Mouse (Mus musculus) liver, embryonic 16.5 days (tissue): ENCODE data around the gene Trappc5. TPM values are rescaled to one million over a fixed set of nuclear protein-coding genes. Genes with fewer than 3 reads are reported as not detected.

Experiments used
- ATAC-seq: fragments of 200-750 bp; cut with Nextera tagmentation; 2 replicates; pipeline ENCODE4 v1.8.0; 2017; ENCODE audit warnings: low read depth, mild to moderate bottlenecking, moderate number of reproducible peaks, moderate library complexity
- H3K27ac ChIP-seq: fragments of 300-500 bp; sonication (generic); 2 replicates; pipeline ENCODE4 v1.5.1; 2014; ENCODE audit warnings: mild to moderate bottlenecking, low read length
- H3K27me3 ChIP-seq: fragments of 300-500 bp; sonication (generic); 2 replicates; pipeline ENCODE4 v1.6.1; 2014; ENCODE audit warnings: low read depth, low read length, mixed read lengths; ENCODE audit not compliant: control insufficient read depth, insufficient read depth
- H3K36me3 ChIP-seq: fragments of 300-500 bp; sonication (generic); 2 replicates; pipeline ENCODE4 v1.6.1; 2014; ENCODE audit warnings: mild to moderate bottlenecking; ENCODE audit not compliant: control insufficient read depth, insufficient read depth
- H3K4me1 ChIP-seq: fragments of 300-500 bp; sonication (generic); 2 replicates; pipeline ENCODE4 v1.6.1; 2014; ENCODE audit warnings: low read depth, low read length, mixed read lengths; ENCODE audit not compliant: control insufficient read depth
- H3K4me2 ChIP-seq: fragments of 300-500 bp; sonication (generic); 2 replicates; pipeline ENCODE4 v1.6.1; 2014; ENCODE audit warnings: low read depth, low read length, mixed read lengths
- H3K4me3 ChIP-seq: fragments of 300-500 bp; sonication (generic); 2 replicates; pipeline ENCODE4 v1.5.1; 2014; ENCODE audit warnings: low read depth, mild to moderate bottlenecking, low read length
- H3K9ac ChIP-seq: fragments of 300-500 bp; sonication (generic); 2 replicates; pipeline ENCODE4 v1.6.1; 2014; ENCODE audit warnings: low read depth, low read length
- H3K9me3 ChIP-seq: fragments of 300-500 bp; sonication (generic); replicated peaks from 2 replicates; pipeline ENCODE4 v1.6.1; 2016; ENCODE audit warnings: low read length; ENCODE audit not compliant: control insufficient read depth
- WGBS: fragments of 180-500 bp; shearing (Covaris S2); extraction: QIAGEN DNeasy Blood & Tissue Kit; methylation state at CpG from one replicate; pipeline ENCODE4 v1.1.7; 2014; ENCODE audit not compliant: insufficient replicate concordance; 5-methylcytosine and 5-hydroxymethylcytosine counted together
- polyA plus RNA-seq: library from polyadenylated mRNA; unstranded; fragments of >200 nt; fragmentation: Nextera tagmentation; extraction: Ambion mirVana; gene quantifications from 2 replicates; pipeline ENCODE4 v1.2.1, GENCODE M21; 2015

Gene Trappc5
- polyA plus RNA-seq, 1 experiment from 2014 or later: 13.0 TPM

DNA sequence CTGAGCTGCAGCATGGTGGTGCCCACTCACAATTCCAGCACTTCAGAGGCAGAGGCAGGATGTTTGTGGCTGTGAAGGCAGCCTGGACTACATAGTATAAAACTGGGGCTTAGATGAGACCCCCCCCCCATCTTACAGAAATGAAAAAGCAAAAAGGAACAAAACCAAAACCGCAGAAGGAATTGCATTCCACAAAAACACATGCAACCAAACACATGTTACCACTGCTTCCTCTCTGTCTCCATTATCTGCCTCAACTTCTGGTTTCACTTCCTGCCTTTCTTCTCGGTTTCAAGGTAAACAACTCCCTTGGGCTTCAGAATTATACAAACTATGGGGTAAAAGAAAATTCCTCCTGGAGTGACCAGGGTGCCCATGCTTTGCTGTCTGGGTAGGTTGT is 35.5 kb downstream of the Trappc5 start:
- no peaks in the 10 kb centered on the region for H3K9me3 ChIP-seq
- peak; percentile 21; the same call in 1 of the 2 replicates for ATAC-seq
- H3K27ac ChIP-seq: no peak overlapping the region
- no peak overlapping the region for H3K4me2 ChIP-seq
- no peak overlapping the region for H3K9ac ChIP-seq
- H3K27me3 ChIP-seq: no peaks in the 10 kb centered on the region
- H3K4me3 ChIP-seq: no peak overlapping the region
- H3K4me1 ChIP-seq: no peaks in the 10 kb centered on the region
- 9% methylated on average over 2 of the region's 2 CpGs for WGBS
- H3K36me3 ChIP-seq: no peaks in the 10 kb centered on the region

DNA sequence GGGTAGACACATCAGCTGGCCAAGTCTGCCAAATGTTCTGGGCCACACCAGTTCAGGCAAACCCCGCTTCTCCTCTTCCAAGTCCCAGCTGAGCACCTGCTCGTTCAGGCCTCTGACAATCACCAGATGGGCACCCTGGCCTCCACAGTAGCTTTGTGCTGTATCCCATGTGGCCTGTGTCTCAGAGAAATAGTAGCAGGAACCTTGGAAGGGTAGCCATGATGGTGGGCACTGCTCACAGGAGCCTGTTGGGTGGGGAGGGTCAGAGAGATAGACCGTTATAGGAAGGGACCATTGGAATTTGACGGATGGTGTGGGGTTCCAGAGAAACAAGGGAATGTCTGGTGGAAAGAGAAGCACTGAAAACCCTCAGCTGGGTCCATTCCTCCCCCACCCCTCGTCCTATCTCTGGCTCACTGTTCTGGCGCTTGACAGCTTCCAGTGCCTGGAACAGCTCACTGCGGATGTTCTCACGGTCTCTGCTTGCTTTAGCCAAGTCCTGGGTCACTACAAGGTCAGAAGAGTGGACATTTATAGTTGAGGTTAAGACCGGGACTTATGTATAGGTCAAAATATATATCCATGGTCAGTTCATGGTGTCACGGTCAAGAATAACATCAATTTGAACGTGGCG is 41.3 kb downstream of the Trappc5 start:
- 0 out of 2 replicates have a peak, but pooled peaks have one; percentile 43 for ATAC-seq
- H3K4me3 ChIP-seq: no peak overlapping the region
- no peaks in the 10 kb centered on the region for H3K4me1 ChIP-seq
- 67% methylated on average over 12 of the region's 12 CpGs for WGBS
- H3K9me3 ChIP-seq: no peaks in the 10 kb centered on the region
- no peak overlapping the region for H3K27ac ChIP-seq
- no peak overlapping the region for H3K4me2 ChIP-seq
- no peak overlapping the region for H3K9ac ChIP-seq
- H3K36me3 ChIP-seq: no peaks in the 10 kb centered on the region
- H3K27me3 ChIP-seq: no peaks in the 10 kb centered on the region

DNA sequence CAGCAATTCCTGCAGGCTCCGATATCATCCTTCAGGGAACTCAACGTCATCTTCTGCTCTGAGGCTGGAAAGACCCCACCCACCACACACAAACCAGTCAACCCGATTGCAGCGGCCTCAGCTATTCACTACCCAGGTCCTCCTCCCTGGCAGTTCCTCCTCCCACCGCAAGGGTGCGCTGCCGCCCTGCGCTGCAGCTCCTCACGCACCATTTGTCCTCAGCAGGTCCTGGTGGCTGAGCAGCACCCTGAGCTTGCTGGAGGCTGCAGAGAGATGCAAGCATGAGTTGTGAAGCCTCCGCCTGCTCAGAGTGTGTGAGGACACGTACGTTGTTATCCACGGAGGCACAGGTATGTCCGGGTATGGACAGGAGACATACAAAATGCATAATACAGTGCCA is 42.5 kb downstream of the Trappc5 start:
- H3K27ac ChIP-seq: no peak overlapping the region
- ATAC-seq: peak; percentile 61
- no peaks in the 10 kb centered on the region for H3K36me3 ChIP-seq
- H3K9me3 ChIP-seq: no peaks in the 10 kb centered on the region
- H3K4me1 ChIP-seq: no peaks in the 10 kb centered on the region
- no peaks in the 10 kb centered on the region for H3K27me3 ChIP-seq
- H3K4me3 ChIP-seq: no peak overlapping the region
- no peak overlapping the region for H3K4me2 ChIP-seq
- no peak overlapping the region for H3K9ac ChIP-seq
- 13% methylated on average over 14 of the region's 14 CpGs for WGBS

DNA sequence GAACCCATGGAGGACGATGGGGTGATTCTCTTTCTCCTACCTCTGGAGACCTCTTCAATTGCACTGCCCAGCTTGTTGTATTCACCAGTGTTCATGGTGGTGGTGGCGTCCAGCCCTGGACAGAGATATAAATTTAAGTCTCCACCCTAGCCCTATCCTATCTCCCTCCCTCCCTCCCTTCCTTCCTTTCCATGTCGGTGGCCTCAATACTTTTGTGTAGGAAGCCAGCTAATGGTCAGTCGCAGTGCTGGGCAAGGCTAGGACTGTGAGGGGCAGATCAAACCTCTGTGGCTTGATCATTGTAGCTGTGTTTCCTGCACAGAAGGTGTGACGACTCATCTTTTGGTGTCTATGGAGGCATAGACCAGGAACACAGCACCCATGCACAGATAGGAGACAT is 44.5 kb downstream of the Trappc5 start, which contains the start of gene Clec4g:
Gene Clec4g, minus strand, starts transcription at position 101 of the 400 bp plus-strand sequence.
- Histone ChIP-seq H3K27me3 (no peaks in the 10 kb centered on the region), H3K4me2 (no peak within 1 kb of the TSS), H3K4me3 (no peak within 1 kb of the TSS), H3K9ac (no peak within 1 kb of the TSS), H3K4me1 (no peaks in the 10 kb centered on the region), H3K36me3 (no peaks in the 10 kb centered on the region), H3K27ac (no peak within 1 kb of the TSS), H3K9me3 (no peaks in the 10 kb centered on the region)
- WGBS: 38% methylated on average over 5 of the region's 5 CpGs
- ATAC-seq: no peak

DNA sequence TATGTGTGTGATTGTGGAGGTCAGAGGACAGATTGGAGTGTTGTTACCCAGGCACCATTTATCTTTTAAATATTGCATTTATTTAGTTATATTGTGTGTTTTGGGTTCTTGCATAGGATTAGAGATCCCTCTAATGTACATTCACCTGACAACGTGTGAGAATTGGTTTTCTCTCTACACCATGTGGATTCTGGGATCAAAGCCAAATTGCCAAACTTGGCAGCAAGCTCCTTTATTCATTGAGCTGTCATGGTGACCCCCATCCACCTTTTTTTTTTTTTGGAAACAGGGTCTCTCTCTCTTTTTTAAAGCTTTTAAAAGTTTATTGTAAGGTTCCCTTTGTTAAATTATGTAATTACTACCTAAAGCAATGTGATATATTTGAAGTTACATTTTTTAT is 44.9 kb downstream of the Trappc5 start:
- no peak overlapping the region for H3K27ac ChIP-seq
- no peaks in the 10 kb centered on the region for H3K36me3 ChIP-seq
- no peak overlapping the region for H3K4me3 ChIP-seq
- no peaks in the 10 kb centered on the region for H3K9me3 ChIP-seq
- no peak overlapping the region for H3K9ac ChIP-seq
- WGBS: 44% methylated on average over 1 of the region's 1 CpGs
- no peak overlapping the region for H3K4me2 ChIP-seq
- no peak for ATAC-seq
- no peaks in the 10 kb centered on the region for H3K4me1 ChIP-seq
- H3K27me3 ChIP-seq: no peaks in the 10 kb centered on the region

Other genes starting within 250 kb of the Trappc5 start
- gene Pex11g, start 208.6 kb upstream of the Trappc5 start, polyA plus RNA-seq: 8.1 and 8.5 TPM in 2 replicates
- gene Tex45, start 205.4 kb upstream of the Trappc5 start, polyA plus RNA-seq: not detected in 2 replicates
- 4.3 and 5.4 TPM in 2 replicates for gene Zfp358, start 183.2 kb upstream of the Trappc5 start, polyA plus RNA-seq
- 19.2 and 21.1 TPM in 2 replicates for gene Mcoln1, start 175.8 kb upstream of the Trappc5 start, polyA plus RNA-seq
- gene Pnpla6, start 160.9 kb upstream of the Trappc5 start, polyA plus RNA-seq: 10.9 and 11.3 TPM in 2 replicates
- gene C330021F23Rik, start 108.3 kb upstream of the Trappc5 start, polyA plus RNA-seq: 3.1 and 4.8 TPM in 2 replicates
- 1.4 and 2.6 TPM in 2 replicates for gene Camsap3, start 89.0 kb upstream of the Trappc5 start, polyA plus RNA-seq
- 25.4 and 25.7 TPM in 2 replicates for gene Xab2, start 55.0 kb upstream of the Trappc5 start, polyA plus RNA-seq
- 76.2 and 80.9 TPM in 2 replicates for gene Pet100, start 54.8 kb upstream of the Trappc5 start, polyA plus RNA-seq
- gene Pcp2, start 50.8 kb upstream of the Trappc5 start, polyA plus RNA-seq: 0.07 TPM in 1 of 2 replicates, not detected in the other
- 48.6 and 50.9 TPM in 2 replicates for gene Stxbp2, start 45.3 kb upstream of the Trappc5 start, polyA plus RNA-seq
- 0.11 TPM in 1 of 2 replicates, not detected in the other for gene Retn, start 20.5 kb upstream of the Trappc5 start, polyA plus RNA-seq
- gene Mcemp1, start 10.5 kb upstream of the Trappc5 start, polyA plus RNA-seq: 7.7 and 8.2 TPM in 2 replicates
- 3.9 and 4.0 TPM in 2 replicates for gene Fcor, start 3.9 kb upstream of the Trappc5 start, polyA plus RNA-seq
- not detected in 2 replicates for gene Fcer2a, start 17.9 kb downstream of the Trappc5 start, polyA plus RNA-seq
- gene Clec4g, start 44.4 kb downstream of the Trappc5 start, polyA plus RNA-seq: 8.2 and 10.3 TPM in 2 replicates
- 0.07 and 0.24 TPM in 2 replicates for gene Cd209a, start 72.7 kb downstream of the Trappc5 start, polyA plus RNA-seq
- gene Cd209e, start 178.0 kb downstream of the Trappc5 start, polyA plus RNA-seq: not detected in 2 replicates
- not detected in 2 replicates for gene Cd209d, start 202.3 kb downstream of the Trappc5 start, polyA plus RNA-seq